Mouse (Mus musculus) right cerebral cortex, postnatal 36 days (tissue): ENCODE measurements at regions not wholly inside any gene's neighbourhood (a gene's known extent, or its start where the extent isn't known, plus 50 kb on each side); places are given as distances from the start of the nearest gene placed in this dataset.

Experiments used
- DNase-seq, 2 experiments: peaks; one replicate each; pipeline ENCODE4 v3.0.0; 2022; ENCODE audit warnings: low spot score in 2 of 2, mixed read lengths in 1 of 2

DNA sequence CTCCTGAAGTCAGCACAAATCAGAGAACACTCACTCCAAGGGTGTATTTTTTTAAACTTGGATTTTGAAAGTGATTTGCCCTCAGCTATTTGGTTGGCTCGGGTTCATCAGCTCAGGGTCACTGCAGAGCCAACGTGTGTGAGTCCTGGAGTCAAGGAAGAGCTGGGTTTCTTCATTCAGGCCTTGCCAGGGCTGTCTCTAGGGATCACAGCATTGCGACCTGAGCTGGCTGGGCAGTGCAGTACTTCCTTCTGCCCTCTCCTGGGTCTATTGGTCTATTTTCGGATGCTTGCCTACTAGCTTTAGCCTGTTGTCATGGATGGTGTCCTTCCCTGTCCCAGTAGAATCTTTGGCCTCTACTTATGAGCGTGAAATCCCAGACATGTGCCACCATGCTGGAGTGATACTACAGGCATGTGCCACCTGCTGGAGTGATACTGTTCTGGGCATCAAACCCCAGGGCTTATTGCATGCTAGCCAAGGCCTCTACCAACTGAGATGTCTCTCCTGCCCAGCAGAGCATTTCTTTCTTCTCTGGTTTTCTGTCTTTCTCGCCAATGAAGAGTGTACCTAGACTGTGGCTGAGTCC is 211.7 kb upstream of the Rbfox1 start:
- DNase-seq = no peak

DNA sequence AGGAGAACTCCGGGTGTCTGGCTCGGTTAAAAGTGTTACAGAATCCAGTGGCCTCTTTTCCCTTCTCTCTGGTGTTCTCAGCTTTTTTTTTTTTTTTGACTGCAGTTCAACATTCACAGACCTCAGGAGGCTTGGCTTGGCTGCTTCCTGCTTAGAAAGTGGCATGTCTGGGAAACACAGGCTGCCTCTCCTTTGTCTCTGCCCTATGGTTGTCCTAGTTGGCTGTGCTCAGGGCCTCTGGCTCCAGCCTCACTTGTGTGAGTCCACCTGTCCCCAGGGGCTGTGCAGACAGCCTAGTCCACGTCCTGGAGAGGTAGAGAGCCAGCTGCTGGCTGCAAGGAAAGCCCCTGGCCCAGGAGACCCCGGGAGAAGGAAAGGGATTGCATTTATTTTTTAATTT is 212.3 kb upstream of the Rbfox1 start:
- no peak for DNase-seq

DNA sequence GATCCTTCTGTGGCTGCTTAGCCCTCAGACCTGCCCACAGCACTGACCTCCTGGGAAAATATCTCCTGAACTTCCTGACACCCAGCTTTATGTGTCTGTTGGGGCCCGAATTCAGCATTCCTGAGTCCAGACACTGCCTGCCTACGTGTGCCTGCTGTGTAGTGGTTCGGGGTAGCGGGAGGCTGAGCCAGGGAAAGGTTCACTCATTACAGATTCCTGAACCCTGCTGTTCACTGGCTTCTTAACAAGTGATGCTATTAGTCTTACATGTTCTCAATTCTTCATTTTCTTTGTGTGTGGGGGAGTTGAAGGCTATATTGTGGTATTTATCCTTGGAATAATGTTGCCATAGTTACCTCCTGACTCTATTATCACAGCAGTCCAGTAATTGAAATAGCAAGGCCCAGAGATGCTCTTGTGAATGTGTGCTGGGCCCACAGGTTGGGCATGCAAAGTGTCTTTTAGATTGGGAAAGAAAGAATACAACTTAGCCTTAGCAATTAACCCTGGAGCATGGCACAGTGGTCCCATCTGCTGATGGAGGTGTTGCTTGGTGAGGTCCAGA is 216.7 kb upstream of the Rbfox1 start:
- DNase-seq = no peak

- peak in 1 of 2 experiments; percentile 16 for DNase-seq
These were observed 223.2 kb upstream of the Rbfox1 start for GRCm38 (mm10) chr16:5661918-5662317.

GRCm38 (mm10) chr16:5651551-5651950 is 233.6 kb upstream of the Rbfox1 start:
- DNase-seq = no peak

DNA sequence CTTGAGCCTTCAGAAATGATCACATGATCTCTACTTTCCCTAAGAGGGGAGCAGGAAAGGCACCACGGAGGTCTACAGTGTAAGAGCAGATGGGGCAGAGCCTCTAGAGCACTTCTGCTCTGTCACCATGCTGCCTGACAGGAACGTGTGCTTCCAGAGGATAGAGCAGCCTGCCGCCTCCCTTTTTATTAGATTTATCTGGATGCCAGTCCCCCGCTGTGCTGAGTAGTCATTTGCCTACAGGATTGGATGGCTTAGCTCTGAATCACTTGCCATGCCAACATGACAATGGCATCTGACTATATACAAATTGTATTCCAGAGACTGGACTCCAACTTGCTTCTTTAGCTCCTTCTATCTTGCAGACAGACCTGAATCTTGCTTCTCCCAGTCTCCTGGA is 234.2 kb upstream of the Rbfox1 start:
- no peak for DNase-seq

DNA sequence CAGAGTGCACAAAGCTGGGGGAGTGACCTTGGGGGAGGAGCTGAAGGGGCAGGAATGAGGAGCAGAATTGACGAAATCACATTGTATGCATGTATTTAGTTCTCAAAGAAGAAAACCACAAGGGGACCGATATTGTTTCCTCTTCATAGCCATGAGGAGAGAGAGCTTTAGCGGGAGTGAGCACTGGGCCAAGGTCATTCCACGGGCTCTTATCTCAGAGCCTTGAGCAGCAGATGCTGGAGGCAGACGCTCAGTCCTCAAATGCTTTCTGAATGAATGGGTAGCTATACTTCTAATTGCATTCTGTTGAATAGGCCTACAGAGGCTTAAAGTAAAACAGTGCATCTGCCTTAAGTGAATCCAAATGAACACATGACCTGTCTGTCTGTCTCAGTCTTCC is 245.2 kb upstream of the Rbfox1 start:
- DNase-seq = no peak

DNA sequence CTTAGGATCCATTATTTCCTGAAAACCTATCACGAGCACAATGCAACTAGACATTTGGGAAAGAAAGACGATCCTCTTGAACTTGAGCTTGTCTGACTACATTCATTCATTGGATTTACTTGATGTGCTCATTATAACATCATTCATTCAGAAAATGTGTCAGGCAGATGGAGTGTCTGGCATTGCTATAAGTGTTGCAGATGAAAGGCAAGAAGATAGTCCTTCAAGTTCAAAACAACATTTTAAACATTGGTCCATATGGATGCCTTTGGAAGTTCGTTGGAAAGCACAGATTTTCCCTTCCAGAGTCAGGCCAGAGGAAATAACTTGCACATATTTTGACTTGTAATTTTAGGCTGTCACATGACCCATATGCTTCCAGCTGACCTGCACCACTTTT is 255.2 kb upstream of the Rbfox1 start:
- DNase-seq = no peak

DNA sequence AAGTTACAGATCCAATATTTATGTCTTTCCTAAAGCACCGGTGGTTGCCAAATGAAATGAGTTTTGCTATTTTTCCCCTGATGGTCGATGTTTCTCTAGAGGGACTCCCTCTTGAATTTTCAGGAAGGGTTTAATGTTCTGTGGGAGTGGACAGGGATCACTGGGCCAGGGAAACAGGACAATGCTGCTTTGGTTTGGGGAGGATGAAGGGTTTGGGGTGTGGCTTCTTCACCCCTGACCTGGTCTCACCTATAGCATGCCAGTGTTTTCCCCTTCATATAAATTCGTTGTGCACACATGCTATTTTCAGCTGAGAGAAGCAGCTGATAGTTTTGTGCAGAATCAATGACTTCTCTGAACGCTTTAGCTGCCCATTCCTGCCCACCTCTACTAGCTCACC is 257.2 kb upstream of the Rbfox1 start:
- DNase-seq = no peak

DNA sequence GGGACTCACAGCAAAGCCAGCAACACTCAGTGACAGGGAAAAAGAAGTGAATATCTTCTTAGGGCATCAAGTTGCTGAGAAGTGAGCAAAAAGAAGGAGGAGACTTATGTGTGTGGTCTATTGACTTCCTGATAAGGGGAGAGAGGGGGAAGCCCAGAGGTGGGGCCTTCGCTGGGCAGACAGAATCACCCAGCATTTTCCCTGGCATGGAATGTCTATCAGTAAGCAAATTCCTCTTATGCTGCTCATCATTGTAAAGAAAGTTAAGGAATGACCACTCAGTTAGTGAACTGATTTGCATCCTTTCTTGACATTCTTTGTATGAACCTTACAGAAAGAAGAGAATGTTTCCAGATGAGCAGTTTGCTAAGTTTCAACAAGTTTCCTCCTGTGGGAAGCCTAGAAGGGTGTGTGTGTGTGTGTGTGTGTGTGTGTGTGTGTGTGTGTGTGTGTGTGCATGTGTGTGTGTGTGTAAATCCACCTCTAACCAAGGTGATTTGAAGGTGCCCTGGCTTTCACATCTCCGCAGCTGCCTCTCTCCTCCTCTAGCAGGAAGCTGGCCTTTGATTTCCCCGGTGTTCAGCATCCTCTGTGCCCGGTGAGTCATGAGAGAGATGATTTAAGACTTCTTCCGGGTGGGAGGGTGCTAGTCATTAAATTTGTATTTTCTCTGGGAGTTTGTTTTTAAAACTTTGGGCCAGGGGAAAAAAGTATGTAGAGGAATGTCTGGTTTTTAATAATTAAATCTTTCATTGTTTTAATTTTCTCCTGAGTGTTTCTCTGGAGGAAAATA is 257.8 kb upstream of the Rbfox1 start:
- DNase-seq = no peak

GRCm38 (mm10) chr16:5625159-5625558 is 260.0 kb upstream of the Rbfox1 start:
- DNase-seq = no peak

- no peak for DNase-seq
These were observed 264.6 kb upstream of the Rbfox1 start for GRCm38 (mm10) chr16:5620566-5620965.

DNA sequence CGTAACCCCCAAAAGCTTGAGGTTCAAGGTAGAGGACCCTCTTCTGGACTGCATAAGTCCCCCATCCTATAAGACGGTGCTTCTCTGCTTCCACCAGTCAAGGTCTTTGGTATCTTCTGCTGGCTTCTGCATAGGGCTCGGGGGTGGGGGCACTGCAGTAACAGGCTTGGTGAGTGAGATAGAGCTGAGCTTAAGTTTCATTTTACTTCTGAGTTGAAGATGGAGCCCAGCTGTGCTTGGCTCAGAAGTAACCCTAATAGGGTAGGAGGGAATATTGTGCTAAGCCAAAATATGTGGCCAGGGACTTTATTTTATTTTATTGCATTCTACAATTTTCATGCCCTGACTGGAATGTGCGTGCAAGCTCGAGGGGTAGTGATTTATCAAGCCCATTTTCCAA is 268.8 kb upstream of the Rbfox1 start:
- DNase-seq = no peak

GRCm38 (mm10) chr16:5595359-5595758 is 289.8 kb upstream of the Rbfox1 start:
- no peak for DNase-seq

GRCm38 (mm10) chr16:5578333-5578732 is 306.8 kb upstream of the Rbfox1 start:
- DNase-seq = no peak

DNA sequence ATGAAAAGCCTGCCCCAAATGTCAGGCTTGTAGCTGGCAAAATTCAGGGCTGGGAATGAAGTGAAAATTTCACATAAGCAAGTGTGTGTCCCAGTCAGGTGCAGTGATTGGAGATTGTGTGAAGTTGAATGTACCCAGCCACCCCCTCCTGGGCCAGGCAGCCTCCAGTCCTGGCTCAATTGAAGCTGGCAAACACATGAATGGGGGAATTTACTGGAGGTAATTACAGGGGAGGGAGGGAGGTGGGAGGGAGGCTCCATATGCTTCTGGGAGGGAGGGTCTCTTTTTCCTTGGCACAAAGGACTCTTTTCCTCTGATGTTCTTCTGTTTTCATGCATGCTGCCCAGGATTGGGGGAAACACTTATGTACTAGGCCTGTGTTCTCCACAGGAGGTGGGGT is 312.4 kb upstream of the Rbfox1 start:
- no peak for DNase-seq

GRCm38 (mm10) chr16:5570619-5571018 is 314.5 kb upstream of the Rbfox1 start:
- DNase-seq = no peak

GRCm38 (mm10) chr16:5569101-5569500 is 313.3 kb upstream of the Eef2kmt start:
- no peak for DNase-seq

DNA sequence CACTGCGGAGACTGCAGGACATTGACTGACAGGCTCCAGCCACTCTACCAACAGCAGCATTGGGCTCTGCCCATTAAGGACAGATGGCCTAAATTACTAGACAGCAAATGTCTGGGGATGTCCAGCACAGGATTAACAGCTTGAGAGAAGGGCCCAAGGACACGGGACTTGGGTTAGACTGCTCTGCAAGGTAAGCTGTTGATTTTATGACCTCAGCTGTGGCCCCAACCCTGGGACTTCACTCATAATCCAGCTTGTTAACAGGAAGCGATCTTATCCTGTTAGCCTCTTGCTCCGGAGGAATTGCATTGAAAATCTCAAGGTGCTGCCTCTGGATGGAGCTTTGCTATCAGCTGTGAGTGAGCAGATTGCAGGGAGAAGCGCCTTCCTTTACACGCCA is 293.2 kb upstream of the Eef2kmt start:
- no peak for DNase-seq

GRCm38 (mm10) chr16:5548602-5549001 is 292.8 kb upstream of the Eef2kmt start:
- DNase-seq = no peak

GRCm38 (mm10) chr16:5546808-5547207 is 291.0 kb upstream of the Eef2kmt start:
- no peak for DNase-seq

DNA sequence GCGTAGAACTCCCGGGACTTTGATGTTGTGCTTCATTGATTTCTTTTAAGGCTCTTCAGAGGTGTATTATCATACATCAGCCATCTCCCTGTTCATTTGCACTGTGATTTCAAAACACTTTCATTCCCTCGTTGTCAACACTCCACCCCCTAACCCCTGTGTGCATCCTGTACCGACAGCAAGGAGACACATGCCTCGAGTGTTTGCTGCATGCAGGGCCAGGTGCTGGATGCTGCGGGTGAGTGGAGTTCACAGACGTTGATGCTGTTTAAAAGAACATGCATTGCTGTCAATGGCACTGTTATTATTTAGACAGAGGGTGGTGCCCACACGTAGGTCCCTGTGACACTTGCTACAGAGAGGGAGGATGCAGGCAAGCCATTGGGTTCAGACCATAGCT is 290.0 kb upstream of the Eef2kmt start:
- no peak for DNase-seq

DNA sequence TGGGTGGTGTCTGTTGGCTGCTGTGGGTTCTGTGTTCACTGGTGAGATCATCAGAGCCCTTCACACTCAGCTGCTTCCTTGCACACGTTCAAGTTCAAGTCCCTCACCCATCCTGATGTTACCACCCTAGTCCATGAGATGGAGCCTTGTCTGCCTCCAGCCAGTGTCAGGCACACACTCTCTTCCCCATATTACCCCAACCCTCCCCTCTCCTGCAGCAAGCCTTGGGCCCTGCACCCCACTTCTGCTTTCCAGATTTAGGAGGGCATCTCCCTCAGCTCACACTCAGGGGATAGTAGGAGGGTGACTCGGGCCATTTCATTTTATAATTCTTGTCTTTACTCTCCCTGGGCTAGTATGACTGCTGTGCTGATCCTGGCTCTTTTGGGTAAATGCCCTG is 288.7 kb upstream of the Eef2kmt start:
- DNase-seq = no peak
